Mouse (Mus musculus): ENCODE measurements around the gene Hspa12a.

Gene Hspa12a

DNA sequence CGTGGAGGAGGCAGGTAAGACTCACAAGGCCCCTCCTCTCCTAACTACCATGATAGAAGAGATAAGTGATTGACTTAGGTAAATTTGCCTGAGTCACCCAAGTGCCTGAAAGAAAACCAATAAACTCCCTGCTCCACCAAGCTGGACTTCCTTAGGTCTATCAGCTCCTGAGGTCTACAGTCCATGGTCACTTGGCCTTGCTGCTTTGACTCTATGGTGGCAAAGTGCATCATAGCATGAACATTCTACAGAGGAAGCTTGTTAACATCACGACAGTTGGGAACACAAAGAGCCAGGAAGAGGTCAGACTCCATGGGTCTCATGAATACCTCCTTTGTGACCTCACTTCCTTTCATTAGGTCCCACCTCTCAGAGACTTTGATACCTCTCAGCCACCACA lies 191.9 kb downstream of the Hspa12a start:
- no peak for DNase-seq (ENCODE audit: low read depth)

DNA sequence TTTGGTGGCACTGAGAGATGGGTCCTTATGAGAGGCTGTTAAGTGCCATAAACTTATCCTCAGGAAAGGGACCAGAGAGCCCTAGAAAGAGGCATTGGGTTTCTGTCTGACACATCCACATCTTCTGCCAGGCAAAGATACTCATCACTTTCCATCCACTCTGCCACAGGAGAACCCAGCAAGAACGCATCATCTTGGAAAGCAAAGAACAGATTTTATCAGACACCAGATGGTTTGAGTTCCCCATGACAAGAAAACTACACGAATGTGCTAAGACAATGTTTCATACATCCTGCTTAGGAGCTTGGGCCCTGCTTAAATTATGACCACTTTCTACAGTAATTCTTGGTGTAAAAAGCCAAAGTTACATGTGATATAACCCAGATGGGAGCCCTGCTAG lies 192.6 kb downstream of the Hspa12a start:
- no peak for DNase-seq (ENCODE audit: low read depth)

DNA sequence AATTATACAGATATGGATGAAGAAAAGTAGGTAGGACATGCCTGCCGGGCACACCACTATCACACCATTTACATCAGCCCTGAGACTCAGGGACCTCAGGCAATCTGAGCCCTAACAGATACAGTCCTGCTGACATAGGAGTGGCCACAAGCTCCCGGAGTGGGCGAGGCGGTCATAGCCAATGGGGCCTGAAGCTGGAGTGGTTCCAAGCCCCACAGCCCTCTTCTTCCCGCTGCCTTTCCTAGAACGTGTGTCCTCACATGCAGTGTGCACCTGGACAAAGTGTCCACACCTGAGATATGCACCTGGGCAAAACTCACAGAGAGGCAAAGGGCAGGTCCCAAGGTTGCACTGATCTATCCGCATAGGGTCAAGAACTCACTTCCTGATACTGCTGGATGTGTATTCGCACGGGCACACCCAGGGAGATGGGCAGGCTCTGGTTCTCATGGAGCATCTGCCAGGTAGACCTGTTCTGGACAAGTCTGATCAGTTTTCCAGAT lies 195.9 kb downstream of the Hspa12a start:
- DNase-seq (ENCODE audit: low read depth): no peak
